Mouse (Mus musculus) central nervous system, embryonic 14 days (tissue): Measurements from ENCODE around the gene Actc1. TPM values are rescaled to one million over a fixed set of nuclear protein-coding genes. Genes with fewer than 3 reads are reported as not detected.

ENCODE experiments used
- polyA plus RNA-seq: library from polyadenylated mRNA; depleted of rRNA; stranded (reverse); fragments of >200 nt; gene quantifications from 2 replicates; pipeline ENCODE4 v1.2.3, GENCODE M21; 2012; rRNA removed

Actc1 gene
- polyA plus RNA-seq, result 3.8 and 223 TPM in 2 replicates

DNA sequence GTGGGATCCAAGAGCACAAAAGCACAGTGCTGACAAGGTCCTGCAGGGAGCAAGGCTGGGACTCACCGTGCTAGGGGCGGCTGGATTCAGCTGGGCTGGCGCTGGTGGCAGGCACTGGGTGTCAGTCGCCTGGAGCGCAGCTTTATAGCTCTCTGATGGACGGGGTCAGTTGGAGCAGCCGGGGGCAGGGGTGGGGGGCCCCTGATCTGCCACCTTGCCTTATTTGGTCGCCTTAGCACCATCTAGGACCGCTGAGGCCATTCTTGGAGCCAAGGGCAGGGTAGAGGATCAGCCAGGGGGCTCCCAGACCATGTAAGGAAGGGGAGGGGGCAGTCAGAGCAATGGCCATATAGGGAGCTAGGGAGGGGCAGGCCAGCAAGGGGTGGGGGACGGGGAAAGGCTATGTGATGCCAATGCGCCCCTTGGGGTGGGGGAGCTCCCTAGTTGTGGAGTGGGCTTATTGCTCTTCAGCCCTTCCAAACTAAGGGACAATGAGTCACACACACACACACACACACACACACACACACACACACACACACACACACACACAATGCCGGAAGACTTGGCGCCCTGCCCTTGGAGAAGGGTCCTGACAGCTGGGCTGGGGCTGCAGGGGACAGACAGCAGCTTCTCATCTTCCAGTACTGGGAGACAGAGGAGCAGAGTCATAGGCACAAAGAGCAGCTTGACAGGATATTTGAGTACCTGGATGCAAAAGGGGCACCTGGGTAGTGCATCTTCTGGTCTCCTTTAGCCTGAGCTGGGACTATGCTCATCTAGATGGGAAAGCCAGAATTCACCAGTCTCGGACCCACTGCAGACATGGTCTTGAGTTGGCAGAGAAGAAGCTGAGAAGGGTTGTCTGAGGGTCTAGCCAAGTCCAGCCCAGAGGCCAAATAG, at the start of gene Actc1:
Gene Actc1 (minus strand): TSS at position 853 of the 903 bp plus-strand sequence.

DNA sequence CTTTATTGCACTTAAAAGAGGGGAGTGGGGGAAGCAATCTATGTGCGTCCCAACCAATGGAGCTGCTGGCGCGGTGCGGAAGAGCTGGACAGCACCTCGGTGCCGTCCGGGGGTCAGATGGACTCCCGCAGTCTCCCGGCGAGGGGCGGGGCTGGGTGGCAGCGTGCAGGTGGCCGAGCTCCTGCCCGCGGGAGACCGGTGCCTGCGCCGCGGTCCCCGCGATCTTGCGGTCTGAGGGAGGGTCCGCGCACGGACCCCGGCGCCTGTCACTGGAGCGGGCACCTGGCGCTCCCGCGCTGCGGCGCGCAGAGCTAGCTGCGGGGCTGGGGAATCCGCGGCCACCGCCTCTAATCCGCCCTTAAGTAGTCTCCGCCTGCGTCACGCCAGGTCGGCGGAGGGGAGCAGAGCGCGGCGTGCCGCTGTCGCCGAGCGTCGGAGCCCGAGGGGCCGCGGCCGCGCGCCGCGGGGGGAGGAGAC, 40.0 kb downstream of the Actc1 start, which contains the start of gene Gjd2:
Gene Gjd2 (minus strand): TSS at position 325 of the 477 bp plus-strand sequence.

Other genes with a start within 250 kb of the Actc1 start
- 110 and 133 TPM in 2 replicates for gene Scg5, start 224.4 kb downstream of the Actc1 start, polyA plus RNA-seq
- 18.4 and 25.8 TPM in 2 replicates for gene Arhgap11a, start 204.9 kb downstream of the Actc1 start, polyA plus RNA-seq
- gene Gjd2, start 39.9 kb downstream of the Actc1 start, polyA plus RNA-seq, result 15.0 and 15.1 TPM in 2 replicates
- 44.6 and 50.2 TPM in 2 replicates for gene Aqr, start 133.5 kb upstream of the Actc1 start, polyA plus RNA-seq
- gene Zfp770, start 147.9 kb upstream of the Actc1 start, polyA plus RNA-seq, result 8.4 and 8.5 TPM in 2 replicates